Mouse (Mus musculus) heart, embryonic 12.5 days (tissue): ENCODE measurements around the gene Stat1. TPM values are rescaled to one million over a fixed set of nuclear protein-coding genes. Genes with fewer than 3 reads are reported as not detected.

Experiments used
- ATAC-seq: fragments of 200-750 bp; cut with Nextera tagmentation; 2 replicates; pipeline ENCODE4 v1.8.0; 2017; ENCODE audit warnings: moderate TSS enrichment, moderate library complexity; ENCODE audit not compliant: insufficient number of reproducible peaks, low FRiP score
- H3K27ac ChIP-seq: fragments of 300-500 bp; sonication (generic); 2 replicates; pipeline ENCODE4 v1.5.1; 2016; ENCODE audit warnings: mild to moderate bottlenecking, moderate library complexity; ENCODE audit not compliant: poor library complexity, severe bottlenecking
- H3K27me3 ChIP-seq: fragments of 300-500 bp; sonication (generic); replicated peaks from 2 replicates; pipeline ENCODE4 v1.6.1; 2016; ENCODE audit warnings: mild to moderate bottlenecking, moderate library complexity
- H3K36me3 ChIP-seq: fragments of 300-500 bp; sonication (generic); 2 replicates; pipeline ENCODE4 v1.6.1; 2016; ENCODE audit warnings: mild to moderate bottlenecking, moderate library complexity
- H3K4me1 ChIP-seq: fragments of 300-500 bp; sonication (generic); replicated peaks from 2 replicates; pipeline ENCODE4 v1.6.1; 2016; ENCODE audit warnings: mild to moderate bottlenecking
- H3K4me2 ChIP-seq: fragments of 300-500 bp; sonication (generic); 2 replicates; pipeline ENCODE4 v1.6.1; 2016; ENCODE audit warnings: mild to moderate bottlenecking, moderate library complexity
- H3K4me3 ChIP-seq: fragments of 300-500 bp; sonication (generic); 2 replicates; pipeline ENCODE4 v1.5.1; 2016; ENCODE audit warnings: mild to moderate bottlenecking
- H3K9ac ChIP-seq: fragments of 300-500 bp; sonication (generic); 2 replicates; pipeline ENCODE4 v1.6.1; 2016; ENCODE audit warnings: mild to moderate bottlenecking, moderate library complexity
- H3K9me3 ChIP-seq: fragments of 300-500 bp; sonication (generic); replicated peaks from 2 replicates; pipeline ENCODE4 v1.6.1; 2016; ENCODE audit warnings: mild to moderate bottlenecking, moderate library complexity
- WGBS: fragments of 180-500 bp; shearing (Covaris S2); methylation state at CpG from one replicate; pipeline ENCODE4 v1.1.7; 2016; 5-methylcytosine and 5-hydroxymethylcytosine counted together
- polyA plus RNA-seq: library from polyadenylated mRNA; unstranded; fragments of >200 nt; fragmentation: Nextera tagmentation; extraction: Ambion mirVana; gene quantifications from 2 replicates; pipeline ENCODE4 v1.2.1, GENCODE M21; 2016

Gene Stat1
- polyA plus RNA-seq, 1 experiment from 2014 or later, result 31.4 TPM

DNA sequence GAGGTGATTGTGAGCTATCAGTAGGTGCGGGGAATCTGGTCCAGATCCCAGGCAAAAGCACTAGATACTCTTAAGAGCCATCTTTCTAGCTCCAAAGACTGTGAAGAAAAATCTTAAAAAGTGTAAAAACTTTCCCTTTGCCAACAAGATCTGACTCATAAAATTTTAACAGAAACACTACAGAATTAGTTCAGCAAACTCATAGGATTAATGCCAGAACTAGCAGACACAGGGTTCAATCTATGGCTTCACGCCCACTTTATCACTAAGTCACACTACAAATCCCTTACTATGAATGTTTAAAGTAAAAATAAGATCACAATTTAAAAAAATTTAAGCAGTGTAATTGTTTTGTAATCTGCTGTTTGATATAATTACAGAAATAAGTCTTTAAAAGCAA lies 63.8 kb downstream of the Stat1 start:
- 86% methylated on average over 2 of the region's 2 CpGs for WGBS
- H3K36me3 ChIP-seq, result 0 out of 2 replicates have a peak, but pooled peaks cover 4% of the 10 kb centered on the region
- no peak for ATAC-seq
- H3K9me3 ChIP-seq, result no peaks in the 10 kb centered on the region
- 0 out of 2 replicates have a peak, but pooled peaks cover 2% of the 10 kb centered on the region for H3K4me1 ChIP-seq
- no peak overlapping the region for H3K27ac ChIP-seq
- H3K9ac ChIP-seq, result no peak overlapping the region
- no peak overlapping the region for H3K4me2 ChIP-seq
- H3K4me3 ChIP-seq, result no peak overlapping the region
- H3K27me3 ChIP-seq, result no peaks in the 10 kb centered on the region

Other genes starting within 250 kb of the Stat1 start
- 36.5 and 38.1 TPM in 2 replicates for gene Myo1b, start 203.4 kb upstream of the Stat1 start, polyA plus RNA-seq
- gene Stat4, start 132.3 kb upstream of the Stat1 start, polyA plus RNA-seq, result 2.6 and 3.5 TPM in 2 replicates
- gene Gls, start 113.8 kb downstream of the Stat1 start, polyA plus RNA-seq, result 40.8 and 44.5 TPM in 2 replicates